Mouse (Mus musculus) 416B (cell line): ENCODE measurements around the gene Col6a1.

ENCODE experiments used
- DNase-seq: peaks from one replicate; pipeline ENCODE4 v3.0.0; 2011; ENCODE audit warnings: low read depth

The Col6a1 gene

DNA sequence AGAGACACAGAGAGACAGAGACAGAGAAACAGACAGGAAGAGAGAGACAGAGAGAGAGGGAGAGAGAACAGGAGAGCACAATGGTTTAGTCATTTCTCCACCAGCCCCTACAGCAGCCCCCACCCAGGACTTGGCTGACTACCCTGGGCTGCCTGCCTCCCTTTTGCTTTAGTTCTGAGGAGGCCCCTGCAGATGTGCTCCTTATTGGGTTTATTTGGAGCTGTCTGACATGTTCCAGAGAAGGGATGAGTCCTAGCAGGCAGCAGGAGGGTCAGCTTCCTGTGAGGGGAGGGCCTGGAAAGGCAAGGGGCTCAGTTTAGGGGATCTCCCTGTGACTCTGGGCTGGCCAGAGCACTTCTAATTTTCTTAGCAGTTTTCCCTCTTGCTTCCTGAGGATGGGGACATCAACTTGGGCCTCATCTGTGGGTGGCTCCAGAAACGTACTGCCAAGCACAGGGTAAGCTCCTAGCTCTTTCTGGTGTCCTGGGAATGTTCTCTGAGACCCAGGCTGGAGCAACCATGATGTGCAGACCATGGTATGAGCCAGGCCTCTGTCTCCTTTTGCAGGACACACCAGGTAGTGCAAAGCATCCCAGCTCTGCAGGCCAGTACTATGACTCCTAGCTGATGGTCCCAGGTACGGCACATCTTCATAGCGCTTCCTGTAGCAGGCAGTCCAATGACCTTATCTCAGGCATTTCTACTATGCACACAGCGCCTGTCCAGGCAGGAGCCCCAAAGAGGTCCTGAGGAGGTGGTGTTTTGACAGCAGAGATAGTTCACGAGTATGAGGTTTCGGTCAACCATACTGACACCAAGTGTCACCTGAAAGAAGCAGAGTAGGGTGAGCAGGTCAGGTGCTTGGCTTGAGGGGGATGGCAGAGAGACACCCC lies 45.0 kb downstream of the Col6a1 start:
- DNase-seq, result no peak

DNA sequence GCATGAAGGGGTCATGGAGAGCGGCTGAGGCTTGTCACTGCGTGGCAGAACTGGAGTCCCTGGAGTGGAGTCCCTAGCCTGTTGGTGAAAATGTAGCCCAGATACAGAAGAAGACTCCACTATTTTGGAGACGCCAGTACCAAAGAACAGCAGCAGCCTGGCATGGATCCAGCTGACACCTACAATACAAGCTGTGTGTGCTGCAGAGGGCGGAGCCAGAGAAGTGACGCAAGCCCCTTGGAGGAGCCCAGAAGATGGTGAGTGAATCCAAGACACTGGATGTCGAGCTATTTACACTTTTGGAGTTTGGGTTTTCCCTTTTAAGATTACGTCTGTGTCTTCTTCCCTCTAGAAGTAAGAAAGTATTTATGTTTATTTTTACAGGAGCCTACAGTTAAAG lies 47.8 kb downstream of the Col6a1 start:
- peak; percentile 13 for DNase-seq

DNA sequence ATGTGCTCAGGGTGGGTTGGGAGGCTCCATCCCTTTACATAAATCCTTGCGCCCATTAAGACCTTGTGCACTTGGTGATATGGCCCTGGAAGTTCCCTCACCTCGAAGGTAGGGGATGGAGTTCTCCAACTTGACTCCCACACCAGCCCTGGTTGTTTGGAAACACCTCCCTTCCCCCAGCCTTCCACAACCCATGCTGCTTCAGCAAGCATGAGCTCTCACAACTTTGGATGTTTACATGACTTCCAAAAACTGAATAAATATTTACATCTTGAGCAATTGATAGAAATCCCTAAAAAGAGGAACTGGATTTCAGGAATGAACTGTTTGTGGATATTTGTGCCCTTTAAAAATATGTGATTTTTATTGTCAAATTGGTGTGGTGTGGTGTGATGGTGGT lies 50.7 kb downstream of the Col6a1 start:
- DNase-seq, result no peak

DNA sequence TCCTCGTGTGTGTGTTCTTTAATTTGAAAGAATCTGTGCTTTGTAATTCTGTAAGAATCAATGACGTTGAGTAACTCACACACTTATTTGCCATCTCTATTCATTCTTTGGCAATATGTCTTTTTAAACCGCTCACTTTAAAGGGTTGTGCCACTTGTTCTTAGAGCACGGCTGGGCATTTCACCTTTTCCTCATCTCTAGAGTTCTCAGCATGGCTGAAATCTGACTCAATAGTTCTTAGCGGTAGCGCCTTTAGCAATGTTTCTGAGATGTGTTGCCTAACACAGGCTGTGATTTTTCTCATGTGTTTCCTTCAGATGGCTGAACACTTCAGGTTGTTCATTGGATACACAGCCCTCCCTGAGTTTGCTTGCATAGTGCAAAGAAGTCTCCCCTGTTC lies 51.4 kb downstream of the Col6a1 start:
- no peak for DNase-seq

DNA sequence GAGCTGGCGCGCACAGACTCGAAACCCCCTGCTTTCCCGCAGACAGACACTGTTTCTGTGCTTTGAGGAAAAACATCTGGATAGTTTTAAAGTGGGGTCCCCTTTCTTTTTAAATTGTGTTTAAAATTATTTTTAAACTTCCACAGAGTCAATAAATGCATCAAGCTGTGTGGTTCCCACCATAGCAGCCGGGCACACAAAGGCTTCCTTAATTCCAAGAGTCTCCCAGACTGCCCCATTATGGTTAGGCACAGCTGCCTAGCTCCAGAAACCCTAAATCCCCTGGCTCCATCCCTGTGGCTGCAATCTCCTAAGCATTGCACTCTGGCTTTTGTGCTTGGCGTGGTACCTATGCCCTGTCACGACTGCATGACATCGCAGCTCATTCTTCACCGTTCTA lies 54.0 kb downstream of the Col6a1 start:
- no peak for DNase-seq

DNA sequence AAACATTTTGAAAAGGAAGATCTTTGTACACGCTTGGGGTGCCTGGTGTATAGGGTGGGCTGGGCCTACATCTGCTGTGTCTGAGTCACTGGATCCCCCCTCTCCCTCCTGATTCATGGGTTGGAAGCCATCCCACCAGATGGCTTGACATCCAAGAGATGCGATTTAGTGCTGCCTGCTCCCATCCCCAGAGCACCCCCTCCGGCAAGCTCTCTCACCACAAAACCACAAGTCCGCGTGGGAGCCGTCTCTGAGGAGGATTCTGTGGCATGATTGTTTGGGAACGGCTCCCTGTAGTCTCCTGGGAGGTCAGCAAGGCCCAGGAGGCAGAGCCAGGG lies 57.1 kb downstream of the Col6a1 start:
- DNase-seq, result no peak

DNA sequence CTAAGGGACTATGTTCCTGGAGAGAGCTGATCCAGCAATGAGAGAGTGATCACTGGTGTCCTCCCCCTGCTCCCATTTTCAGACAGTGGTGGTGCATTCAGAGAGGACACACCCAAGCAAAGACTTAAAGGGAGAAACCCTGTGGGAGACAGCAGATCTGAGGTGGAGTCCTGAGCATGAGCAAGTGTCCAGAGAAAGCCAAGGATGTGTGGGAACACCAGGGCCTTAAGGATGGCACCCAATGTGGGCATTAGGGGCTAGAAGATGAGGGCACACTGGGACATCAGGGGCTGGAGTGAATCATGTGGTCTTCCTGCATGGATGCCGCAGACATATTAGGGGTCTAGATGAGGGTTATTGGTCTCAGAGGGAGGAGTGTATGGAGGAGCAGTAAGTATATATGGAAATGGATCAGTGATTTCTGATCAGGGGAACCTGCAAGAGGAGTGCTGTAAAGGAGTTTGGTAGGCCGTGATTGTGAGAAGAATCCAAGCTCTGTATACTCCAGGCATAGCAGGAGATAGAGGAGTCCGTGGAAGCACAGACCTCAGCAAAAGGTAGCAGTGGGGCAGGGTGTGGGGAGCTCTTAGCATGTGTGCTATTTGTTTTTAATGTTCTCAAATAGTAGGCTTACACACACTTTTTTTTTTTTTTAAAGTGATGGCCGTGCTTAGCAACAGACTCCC lies 57.6 kb downstream of the Col6a1 start:
- no peak for DNase-seq

DNA sequence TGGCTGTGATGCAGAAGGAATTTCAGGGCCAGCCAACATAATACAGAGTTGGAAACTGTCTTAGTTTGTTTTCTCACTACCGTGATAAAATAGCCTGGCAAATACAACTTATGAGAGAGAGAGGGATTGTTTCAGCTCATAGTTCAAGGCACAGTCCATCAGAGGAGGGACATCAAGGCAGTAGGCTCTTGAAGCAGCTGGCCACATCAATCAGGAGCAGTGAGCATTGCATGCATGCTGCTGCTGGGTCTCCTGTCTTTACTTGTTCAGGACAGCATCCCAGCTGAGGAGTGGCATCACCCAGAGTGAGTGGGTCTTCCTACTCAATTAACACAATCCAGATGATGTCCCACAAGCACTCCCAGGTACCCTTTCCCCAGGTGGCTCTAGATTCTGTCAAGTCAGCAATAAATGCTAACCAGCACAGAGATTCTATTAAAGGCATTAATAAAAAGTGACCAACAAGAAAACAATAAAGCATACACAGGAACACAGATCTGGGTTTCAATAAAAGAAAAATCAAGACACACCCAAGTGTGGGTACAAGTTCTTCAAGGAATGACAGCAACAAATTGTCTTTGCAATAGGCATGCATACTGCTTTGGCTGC lies 58.7 kb downstream of the Col6a1 start:
- no peak for DNase-seq

DNA sequence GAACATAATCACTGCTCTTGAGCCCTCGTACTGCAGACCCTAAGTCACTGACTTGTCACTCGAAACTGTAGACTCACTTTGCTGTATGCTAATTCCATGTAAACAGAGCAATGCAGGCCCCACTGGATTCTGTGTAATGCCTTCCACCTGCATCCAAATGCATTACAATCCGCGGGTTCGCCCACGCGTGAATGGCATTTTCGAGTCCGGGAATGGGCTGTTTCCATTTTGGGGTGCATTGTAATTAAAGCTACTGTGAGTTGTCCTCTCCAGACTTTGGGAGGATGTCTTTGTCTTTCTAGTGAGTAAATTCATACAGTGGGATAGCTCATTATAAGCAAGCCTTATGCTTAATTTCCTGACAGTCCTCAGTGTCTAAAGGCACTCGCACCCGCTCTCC lies 60.4 kb downstream of the Col6a1 start:
- DNase-seq, result no peak

DNA sequence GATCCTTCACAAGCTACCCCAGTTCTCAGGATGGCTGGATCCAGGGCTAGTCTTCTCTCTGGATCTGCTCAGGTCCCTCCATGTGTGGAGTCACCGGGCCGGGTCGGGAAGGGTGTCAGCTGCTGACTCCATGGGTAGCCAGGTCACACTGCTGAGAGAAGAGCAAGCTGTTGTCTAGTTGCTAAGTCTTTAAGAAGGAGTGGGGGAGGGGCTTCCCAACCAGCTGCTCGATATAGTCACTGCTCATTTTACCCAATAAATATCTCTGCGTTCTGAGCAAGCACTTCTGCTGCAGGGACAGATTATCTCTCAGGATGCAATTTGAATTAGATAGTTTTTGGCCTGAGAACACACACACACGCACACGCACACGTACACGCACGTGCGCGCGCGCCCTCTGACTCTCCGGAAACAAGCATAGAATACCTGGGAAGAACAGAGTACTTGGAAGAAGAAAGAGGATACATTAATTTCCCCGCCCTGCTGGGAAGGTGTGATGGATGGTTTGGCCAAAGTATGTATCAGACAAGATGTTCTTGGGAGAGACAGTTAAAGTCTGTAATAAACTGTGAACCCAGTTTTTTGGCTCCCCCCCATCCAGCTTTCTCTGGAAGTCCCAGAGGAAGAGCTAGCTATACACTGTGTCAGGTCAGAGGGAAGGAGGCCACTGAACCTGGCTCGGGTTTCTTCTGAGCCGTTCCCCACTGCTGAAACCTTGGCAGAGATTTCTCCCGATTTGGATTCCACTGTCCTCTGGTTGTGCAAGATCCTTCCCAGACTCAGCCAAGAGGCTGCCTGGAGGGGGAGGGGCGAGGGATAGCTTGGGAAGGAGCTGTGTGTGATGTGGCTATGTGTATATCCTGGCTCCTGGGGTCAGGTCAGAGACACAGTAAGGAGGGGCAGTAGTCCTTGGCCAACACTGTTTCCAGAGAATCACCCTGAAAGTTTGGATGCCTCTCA lies 61.5 kb downstream of the Col6a1 start:
- DNase-seq, result no peak
